Mouse (Mus musculus): ENCODE data around the gene Krtap6-1.
"Not testable (repeated sequence)": the region's sequence is repeated elsewhere in the genome, so short reads cannot be mapped to it uniquely, and the experiment has no call there.

Krtap6-1 gene

DNA sequence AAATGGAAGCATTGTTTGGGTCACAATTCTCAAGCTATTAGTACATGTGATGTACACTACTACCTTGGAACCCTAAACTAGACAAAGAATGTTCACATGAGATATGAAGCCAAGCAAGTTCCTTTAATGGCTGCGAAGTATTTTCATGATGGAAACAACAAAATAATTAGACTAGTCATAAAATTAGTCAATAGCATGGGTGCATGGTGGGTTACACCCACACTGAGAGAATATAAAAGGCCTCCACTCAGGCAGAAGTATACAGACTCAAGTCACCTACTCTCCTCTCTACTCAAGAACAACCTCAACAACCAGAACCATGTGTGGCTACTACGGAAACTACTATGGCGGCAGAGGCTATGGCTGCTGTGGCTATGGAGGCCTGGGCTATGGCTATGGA lies at the start of gene Krtap6-1:
Gene Krtap6-1 (plus strand): TSS at position 301 of the 400 bp plus-strand sequence.
- not testable (repeated sequence) for DNase-seq

DNA sequence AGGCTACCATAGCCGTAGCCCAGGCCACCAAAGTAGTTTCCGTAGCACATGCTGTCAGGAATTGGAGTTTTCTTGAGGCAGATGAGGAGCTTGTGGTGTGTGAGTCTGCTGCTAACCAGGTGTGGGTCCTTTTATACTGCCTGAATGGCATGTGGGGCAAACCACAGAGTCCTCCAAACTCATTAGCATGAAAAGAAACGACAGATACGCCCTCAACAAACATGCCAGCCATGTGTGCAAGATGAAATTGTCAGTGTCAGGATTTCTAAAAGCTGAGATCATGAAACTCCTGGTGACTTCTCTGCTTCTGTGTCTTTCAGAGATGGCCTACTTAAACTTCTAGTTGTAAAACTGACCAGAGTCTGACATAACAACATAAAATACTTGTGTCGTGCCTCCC lies 20.8 kb upstream of the Krtap6-1 start, which contains the start of gene Krtap22-2:
Gene Krtap22-2 (minus strand): TSS at position 101 of the 400 bp plus-strand sequence.
- DNase-seq: no peak

DNA sequence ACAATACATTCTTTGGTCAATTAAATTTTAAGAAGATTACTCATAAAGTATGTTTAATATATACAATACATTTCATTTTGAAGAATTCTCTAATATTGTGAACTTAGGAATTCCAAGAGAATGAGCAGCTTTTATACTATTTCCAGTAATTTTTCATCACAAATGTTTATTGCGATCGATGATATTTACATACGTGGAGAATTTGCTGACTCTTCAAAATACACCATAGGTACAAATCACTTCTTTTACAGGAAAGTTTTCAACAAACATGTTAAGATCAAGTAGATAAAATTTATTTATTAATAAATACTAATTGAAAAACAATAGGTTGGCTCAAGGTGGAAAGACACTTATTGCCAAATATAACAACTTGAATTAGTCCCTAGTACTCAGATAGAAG lies 17.5 kb upstream of the Krtap6-1 start:
- no peak for DNase-seq

DNA sequence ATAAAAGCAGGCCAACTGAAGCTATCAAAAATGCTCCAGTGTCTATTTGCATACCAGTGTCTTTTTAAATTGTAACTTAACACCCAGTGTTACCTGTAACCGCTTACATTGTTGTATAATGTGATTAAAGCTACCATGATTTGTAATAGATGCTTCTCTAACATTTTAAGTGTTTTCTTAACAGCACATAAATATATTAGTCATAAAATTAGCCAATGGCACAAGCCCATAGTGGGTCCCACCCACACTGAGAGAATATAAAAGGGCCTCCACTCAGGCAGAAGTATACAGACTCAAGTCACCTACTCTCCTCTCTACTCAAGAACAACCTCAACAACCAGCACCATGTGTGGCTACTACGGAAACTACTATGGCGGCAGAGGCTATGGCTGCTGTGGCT lies 16.5 kb upstream of the Krtap6-1 start, which contains the start of gene Gm10229:
Gene Gm10229 (plus strand): TSS at position 301 of the 400 bp plus-strand sequence.
- DNase-seq: not testable (repeated sequence)

DNA sequence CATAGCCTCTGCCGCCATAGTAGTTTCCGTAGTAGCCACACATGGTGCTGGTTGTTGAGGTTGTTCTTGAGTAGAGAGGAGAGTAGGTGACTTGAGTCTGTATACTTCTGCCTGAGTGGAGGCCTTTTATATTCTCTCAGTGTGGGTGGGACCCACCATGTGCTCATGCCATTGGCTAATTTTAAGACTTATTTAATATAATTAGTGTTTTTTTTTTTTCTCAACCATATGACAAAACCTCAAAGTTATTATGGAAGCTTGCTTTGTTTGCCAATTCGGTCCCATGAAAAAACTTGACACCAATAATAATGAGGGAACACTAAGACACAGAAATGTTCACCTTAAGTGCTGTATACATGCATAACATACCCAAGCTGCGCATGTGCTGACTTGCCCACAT lies 9.9 kb downstream of the Krtap6-1 start, which contains the start of gene Gm10228:
Gene Gm10228 (minus strand): TSS at position 101 of the 400 bp plus-strand sequence.
- DNase-seq: not testable (repeated sequence)

- no peak for DNase-seq
Measured at GRCm38 (mm10) chr16:89047783-89048182, 16.3 kb downstream of the Krtap6-1 start, which contains the start of gene Krtap6-5. Gene Krtap6-5 (minus strand): TSS chr16:89047883.

DNA sequence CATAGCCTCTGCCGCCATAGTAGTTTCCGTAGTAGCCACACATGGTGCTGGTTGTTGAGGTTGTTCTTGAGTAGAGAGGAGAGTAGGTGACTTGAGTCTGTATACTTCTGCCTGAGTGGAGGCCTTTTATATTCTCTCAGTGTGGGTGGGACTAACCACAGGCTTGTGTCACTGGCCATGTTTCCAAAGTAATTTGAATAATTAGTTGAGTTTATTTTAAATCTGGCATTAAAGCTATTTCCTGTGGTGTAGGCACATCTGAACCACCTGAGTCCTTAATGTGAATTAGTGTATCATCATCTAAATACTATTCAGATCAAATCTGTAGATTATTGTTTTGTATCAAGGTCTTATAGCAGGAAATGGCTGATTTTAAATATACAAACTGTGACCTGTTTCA lies 32.4 kb downstream of the Krtap6-1 start, which contains the start of gene 1110025L11Rik:
Gene 1110025L11Rik (minus strand): TSS at position 101 of the 400 bp plus-strand sequence.
- DNase-seq: not testable (repeated sequence)

DNA sequence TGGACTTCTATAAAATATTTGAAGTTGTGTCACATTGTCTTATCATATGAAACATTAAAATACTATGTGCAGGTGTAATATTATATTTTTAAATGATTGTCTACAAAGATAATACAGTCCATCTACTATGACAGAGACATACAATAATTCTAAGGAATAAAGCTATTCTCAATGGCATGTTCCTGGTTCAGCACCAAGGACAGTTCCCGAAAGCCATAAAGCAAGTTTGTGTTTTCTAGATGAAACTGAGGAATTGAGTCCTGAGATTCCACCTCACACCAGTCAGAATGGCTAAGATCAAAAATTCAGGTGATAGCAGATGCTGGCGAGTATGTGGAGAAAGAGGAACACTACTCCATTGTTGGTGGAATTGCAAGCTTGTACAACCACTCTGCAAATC lies 39.5 kb downstream of the Krtap6-1 start:
- not testable (repeated sequence) for DNase-seq

All from kidney, adult 9 months (tissue).